Mouse (Mus musculus) gastrocnemius, postnatal 25 days (tissue): ENCODE measurements around the gene Slc7a1. TPM values are rescaled to one million over a fixed set of nuclear protein-coding genes. Genes with fewer than 3 reads are reported as not detected.

ENCODE experiments used
- DNase-seq: peaks from one replicate; pipeline ENCODE4 v3.0.0; 2022
- total RNA-seq, 2 experiments: library from RNA; stranded (reverse); gene quantifications; 1 replicate in 1 of 2; 2 replicates in 1 of 2; pipeline ENCODE4 v1.2.3; 2021

Gene Slc7a1
- total RNA-seq, 2 experiments from 2014 or later, result 2.9 to 3.1 TPM

DNA sequence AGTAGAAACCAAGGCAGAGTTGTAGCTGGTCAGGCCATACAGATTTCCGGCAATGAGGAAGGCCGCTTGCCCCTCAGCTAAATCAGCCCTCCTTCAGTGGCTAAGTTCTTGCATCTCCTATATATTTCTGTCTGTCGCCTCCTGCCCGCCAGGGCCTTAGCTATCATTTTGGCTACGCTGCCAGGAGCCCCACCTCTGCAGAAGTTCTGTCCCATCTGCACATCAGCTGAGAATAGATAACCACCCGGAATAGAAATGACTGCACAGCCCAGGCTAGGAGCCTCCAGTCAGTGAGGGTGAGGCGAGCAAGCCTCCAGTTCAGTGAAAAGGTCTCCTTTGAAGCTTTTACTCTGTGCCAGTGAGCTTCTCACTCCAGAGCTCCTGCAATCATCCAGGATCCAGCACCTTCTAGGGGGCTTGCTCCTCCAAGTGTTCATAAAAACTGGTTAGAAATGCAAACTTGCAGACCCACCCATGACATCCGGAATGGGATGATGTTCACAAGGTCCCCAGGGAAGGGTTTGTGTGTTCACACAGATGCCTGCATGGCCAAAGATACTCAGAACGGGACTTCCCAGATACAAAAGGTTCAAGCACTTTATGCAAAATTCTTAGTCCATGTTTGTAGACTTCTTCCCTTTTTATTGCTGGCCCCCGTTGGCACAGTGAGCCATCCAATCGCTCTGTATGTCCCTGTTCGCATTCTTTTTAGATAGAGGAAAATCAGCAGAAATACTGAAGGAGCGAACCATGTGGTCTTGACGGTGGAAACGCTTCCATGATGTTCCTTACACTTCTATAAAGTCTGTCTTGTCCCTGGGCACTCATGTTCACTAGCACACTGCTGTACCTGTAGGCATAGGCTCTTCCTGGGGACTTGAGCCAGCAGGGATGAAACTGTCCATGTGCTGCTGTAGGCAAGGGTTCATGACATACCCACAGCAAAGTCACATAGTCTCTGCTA, 10.4 kb downstream of the Slc7a1 start:
- DNase-seq, result no peak

DNA sequence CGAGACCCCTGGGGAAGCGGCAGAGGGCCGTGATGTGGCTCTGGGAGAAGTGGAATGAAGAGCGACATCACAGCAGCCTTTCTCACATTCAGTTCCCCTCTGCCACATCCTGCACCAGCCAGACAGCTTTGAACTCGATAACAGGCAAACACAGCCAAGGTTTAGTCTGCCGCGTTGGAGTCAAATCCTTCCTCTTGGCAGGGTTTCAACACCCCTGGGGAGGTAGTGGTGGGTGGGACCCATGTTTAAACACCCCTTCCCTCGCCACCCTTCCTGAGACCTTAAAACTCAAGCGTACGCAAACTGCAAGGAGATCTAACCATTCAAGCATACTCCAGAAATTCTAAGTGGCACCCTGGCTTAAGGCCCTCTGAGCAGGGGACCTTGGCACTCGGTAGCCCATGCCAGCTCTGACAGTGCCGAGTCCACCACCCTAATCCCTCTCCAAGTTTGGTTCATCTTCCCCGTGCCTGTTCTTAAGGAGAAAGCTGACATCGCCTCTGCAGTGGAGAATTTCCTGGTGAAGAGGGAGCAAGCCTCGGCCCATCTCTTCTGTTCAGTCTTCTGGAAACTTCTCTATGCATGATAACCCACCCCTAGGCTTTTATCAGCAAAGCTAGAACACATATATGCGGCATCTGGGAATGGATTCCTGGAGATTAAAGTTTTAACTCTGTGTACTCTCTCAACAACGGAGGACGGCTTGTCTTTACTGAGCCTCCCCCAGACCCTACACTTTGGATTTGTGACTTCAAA, 11.3 kb downstream of the Slc7a1 start:
- DNase-seq, result no peak

DNA sequence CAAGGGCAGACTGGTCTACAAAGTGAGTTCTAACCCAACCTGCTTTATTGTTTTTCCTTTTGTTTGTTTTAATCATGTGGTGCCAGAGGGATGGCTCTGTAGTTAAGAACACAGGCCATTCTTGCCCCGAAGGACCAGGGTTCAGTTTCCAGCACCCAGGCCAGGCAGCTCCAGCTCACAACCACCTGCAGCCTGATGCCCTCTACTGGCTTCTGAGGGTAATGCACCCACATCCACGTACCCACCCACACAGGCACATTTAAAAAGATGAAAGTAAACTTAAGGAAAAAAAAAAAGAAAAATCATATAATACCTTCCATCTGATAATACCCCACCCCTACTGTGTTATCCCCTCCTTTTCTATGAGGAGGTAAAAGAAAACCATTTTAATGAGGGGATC, 11.9 kb downstream of the Slc7a1 start:
- DNase-seq, result no peak

DNA sequence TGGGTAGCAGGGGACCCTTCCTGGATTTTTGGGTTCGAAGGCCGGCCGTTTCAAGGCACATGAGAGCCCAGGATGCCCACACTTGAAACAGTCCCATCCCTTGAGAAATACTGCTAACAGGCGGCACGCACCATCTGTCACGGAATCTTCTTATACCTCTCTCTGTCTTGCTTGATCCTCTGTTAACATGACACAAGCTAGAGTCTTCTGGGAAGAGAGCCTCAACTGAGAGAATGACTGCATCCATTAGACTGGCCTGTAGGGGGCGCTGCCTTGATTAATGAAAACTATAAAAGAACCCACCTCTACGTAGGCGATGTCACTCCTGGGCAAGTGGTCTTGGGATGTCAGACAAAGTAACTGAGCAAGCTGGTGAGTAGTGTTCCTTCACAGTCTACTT, 13.2 kb downstream of the Slc7a1 start:
- DNase-seq, result no peak

GRCm38 (mm10) chr5:148384501-148385055, 15.1 kb downstream of the Slc7a1 start:
- no peak for DNase-seq

GRCm38 (mm10) chr5:148383841-148384500, 15.7 kb downstream of the Slc7a1 start:
- no peak for DNase-seq

GRCm38 (mm10) chr5:148381083-148381482, 18.6 kb downstream of the Slc7a1 start:
- no peak for DNase-seq

DNA sequence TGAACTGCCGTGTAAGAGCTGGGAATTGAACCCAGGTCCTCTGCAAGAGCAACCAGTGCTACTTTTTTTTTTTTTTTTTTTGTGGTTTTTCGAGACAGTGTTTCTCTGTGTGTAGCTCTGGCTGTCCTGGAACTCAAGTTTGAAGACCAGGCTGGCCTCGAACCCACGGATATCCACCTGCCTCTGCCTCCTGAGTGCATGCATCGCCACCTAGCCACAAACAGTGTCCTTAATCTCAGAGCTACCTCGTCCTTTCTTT, 19.5 kb downstream of the Slc7a1 start:
- no peak for DNase-seq

GRCm38 (mm10) chr5:148379455-148380245, 20.1 kb downstream of the Slc7a1 start:
- no peak for DNase-seq

GRCm38 (mm10) chr5:148378707-148379106, 21.0 kb downstream of the Slc7a1 start:
- no peak for DNase-seq

DNA sequence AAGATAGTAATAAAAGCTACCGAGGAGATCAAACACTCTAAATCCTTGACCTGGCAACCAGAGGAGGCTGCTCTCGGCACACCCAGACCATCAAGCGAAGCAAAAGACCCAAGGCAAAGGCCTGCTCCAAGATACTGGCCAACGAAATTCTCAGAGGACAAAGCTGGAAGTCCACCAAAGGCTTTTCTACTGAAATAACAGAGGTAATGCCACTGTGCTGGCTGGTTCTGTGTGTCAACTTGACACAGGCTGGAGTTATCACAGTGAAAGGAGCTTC, 21.5 kb downstream of the Slc7a1 start:
- DNase-seq, result no peak

DNA sequence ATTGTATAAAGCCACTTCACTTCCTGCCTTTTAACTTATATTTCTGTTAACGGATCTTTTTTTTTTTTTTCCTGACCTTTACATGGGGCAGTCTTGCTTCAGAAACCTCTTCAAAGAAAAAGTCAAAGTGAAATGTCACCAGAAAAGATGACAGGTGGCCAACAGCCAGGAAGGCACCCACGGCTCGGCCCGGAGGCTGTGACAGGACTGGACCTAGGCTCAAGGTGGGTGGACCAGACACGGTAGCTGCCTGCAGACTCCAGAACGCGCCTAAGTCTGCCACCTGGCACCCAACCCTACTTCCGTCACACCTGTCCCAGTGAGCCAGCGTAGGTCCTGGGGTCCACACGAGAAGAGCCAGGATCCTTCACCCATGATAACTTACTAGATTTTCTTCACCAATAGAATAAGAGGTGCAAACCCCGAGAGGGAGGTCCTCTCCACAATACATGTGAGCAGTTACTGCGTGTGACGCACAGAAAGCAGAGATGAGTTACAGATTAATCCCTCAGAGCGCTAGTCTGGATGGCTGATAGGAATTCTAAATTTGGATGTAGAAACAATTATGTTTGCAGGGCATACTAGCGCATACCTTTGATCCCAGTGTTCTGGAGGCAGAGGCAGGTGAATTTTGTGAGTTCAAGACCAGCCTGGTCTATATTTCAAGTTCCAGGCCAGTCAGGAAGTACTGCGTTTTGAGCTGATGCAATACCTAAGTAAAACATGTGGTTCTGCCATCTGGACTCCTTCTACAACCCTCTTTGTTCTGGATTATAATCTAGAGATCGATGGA, 22.1 kb downstream of the Slc7a1 start:
- DNase-seq, result no peak

DNA sequence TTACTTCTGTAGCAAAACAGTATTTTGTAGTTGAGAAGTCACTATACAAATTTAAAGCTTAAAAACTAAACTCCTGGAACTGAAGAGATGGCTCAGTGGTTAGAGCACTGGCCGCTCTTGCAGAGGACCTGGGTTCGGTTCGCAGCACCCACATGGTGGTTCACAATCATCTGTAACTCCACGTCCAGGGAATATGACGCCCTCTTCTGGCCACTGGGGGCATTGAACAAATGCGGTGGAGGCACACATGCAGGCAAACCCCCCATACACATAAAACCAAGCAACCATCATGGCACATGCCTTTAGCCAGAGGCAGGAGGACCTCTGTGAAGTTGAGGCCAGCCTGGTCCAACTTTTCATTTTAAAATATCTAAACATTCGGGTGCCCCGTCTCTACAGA, 23.3 kb downstream of the Slc7a1 start:
- DNase-seq, result no peak

DNA sequence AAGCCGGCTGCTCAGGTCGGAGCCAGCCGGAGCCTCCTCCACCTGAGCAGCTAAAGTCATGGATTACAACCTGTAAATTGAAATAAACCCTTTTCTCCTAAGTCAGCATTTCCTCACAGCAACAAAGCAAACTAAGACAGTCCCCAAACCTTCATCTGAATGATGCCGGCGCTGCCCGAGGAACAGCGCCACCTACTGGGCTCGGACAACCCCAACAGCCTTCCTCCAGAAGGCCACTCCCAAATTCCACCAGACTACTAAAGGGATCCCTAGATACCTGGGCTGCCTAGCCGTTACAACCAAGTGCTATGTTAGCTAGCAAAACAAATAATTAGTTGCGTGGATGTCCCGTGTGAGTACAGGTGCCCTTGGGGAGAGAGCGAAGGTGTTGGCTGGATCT, 24.2 kb downstream of the Slc7a1 start:
- DNase-seq, result no peak

DNA sequence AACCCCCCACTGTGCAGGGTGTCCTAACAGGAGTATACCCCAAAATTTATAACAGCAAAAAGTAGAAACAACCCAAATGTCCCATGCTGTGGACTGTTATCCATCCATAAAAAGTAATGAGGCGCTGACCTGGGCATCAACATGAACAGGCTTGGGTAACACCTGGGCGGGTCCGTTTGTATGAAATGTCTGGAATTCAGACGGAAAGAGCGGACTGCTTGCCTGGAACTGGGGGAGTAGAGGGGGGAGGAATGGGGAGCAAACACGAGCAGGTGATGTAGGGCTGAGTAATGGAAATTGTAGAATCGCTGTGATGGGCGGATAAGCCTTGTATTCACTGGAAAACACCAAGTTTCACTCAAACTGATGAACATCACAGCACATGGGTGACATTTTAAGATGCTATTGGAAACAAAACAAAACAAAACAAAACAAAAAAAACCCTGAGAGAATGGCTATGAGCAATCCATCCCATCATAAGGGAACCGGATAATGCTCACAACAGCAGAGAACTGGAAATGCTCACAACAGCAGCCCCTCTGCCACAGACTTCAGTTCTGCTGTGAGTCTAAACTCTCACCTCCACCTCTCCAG, 26.5 kb downstream of the Slc7a1 start:
- no peak for DNase-seq

GRCm38 (mm10) chr5:148372005-148372917, 27.4 kb downstream of the Slc7a1 start:
- no peak for DNase-seq

DNA sequence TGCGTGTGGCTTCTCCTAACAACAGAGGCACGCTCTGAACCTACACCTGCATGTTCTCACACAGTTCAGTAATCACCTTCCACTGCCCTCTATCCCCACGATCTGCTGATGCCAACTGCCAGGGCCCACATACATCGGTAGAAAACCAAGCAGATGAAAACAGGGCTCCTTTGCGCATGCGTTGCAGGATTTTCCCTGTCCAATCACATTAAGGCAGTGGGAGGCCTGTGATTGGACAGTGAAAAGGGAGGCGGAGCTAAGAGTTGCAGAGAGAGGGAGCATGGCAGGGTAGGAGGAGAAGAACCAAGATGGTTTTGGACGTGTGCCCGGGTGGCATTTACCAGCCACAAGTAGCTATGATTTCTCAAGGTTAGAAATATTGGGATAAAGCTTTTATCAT, 28.3 kb downstream of the Slc7a1 start:
- no peak for DNase-seq

GRCm38 (mm10) chr5:148370624-148371023, 29.1 kb downstream of the Slc7a1 start:
- DNase-seq, result no peak

DNA sequence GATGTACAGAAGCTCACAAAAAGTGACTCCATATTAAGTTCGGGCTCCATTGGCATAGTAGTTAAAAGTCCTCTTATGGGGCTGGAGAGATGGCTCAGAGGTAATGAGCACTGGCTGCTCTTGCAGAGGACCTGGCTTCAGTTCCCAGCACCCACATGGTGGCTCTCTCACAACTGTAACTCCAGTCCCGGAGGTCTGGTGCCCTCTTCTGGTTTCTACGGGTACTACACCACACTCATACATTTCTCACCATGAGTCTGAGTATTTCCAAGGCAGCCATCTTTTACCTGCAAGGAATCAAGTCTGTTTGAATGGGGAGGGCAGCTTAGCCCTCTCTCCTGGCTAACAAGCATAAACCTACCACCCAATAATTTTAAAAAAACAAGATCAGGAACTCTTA, 30.5 kb downstream of the Slc7a1 start:
- no peak for DNase-seq

- DNase-seq, result no peak
These were observed 31.9 kb downstream of the Slc7a1 start for GRCm38 (mm10) chr5:148367816-148368215.
